7 mouse cellular contexts compared by ENCODE assay signal in the genomic region with DNA sequence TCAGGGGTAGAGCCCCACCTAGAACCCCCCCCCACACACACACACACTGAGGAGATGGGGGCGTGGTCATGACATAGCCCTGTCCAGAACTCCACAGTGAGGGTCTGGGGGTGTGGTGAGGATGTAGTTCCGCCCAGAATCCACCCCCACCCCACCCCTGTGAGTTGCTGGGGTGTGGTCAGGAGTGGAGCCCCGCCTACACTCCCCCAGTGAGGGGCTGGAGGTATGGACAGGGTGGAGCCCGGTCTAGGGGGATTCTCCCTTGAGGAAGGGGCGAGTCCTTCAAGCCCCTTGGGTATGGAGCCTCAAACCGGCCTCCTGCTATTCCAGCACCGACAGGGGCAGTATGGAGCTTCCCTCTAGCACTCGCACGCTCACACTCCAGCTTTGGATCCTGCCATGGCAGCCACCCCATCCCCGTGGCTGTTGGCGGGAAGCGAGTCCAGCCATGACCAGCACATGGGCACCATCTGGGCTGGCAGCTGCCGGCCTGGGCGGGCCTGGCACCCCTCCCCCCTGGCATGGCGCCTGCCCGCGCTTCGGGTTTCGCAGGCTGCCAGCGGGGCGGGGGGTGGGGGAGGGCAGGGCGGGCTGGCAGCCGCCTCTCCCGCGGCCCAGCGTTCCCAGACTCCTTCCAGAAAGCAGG. TPM values are rescaled to one million over a fixed set of nuclear protein-coding genes. Genes with fewer than 3 reads are reported as not detected.
DNase-seq lines count a peak whose midpoint lies in the region; ATAC-seq and TF ChIP-seq lines count a peak whose summit lies in the region.

No protein-coding gene starts in this region.

- peak; percentile 53 for ATAC-seq in embryonic facial prominence, embryonic 12.5 days (ENCODE audit: insufficient number of reproducible peaks, insufficient read depth, low FRiP score, low TSS enrichment)
- ATAC-seq in granulocyte monocyte progenitor cell, adult 5-6 weeks (replicated peaks; ENCODE audit: poor library complexity, severe bottlenecking), result peak; percentile 37
- ATAC-seq in intestine, embryonic 16.5 days, result peak; percentile 63

- peak overlapping the region; percentile 34 for H3K9ac ChIP-seq in embryonic facial prominence, embryonic 12.5 days
- peak overlapping the region; percentile 63 for H3K9ac ChIP-seq in intestine, embryonic 16.5 days (ENCODE audit: low read depth, low read length)

- WGBS in bone marrow, adult 2 months, result 5% methylated on average over 26 of the region's 26 CpGs
- 3% methylated on average over 22 of the region's 26 CpGs for WGBS in embryonic facial prominence, embryonic 12.5 days
- WGBS in intestine, embryonic 16.5 days, result 6% methylated on average over 22 of the region's 26 CpGs
- WGBS in midbrain, embryonic 10.5 days, result under 1% methylated on average over 16 of the region's 26 CpGs

- 0 out of 2 replicates have a peak, but pooled peaks cover 12% of the 10 kb centered on the region for H3K36me3 ChIP-seq in embryonic facial prominence, embryonic 12.5 days
- H3K36me3 ChIP-seq in intestine, embryonic 16.5 days (ENCODE audit: control insufficient read depth, insufficient read depth, low read length), result peaks cover 4% of the 10 kb centered on the region
- H3K36me3 ChIP-seq in midbrain, embryonic 10.5 days, result no peaks in the 10 kb centered on the region

- no peak for TF ChIP-seq POLR2A in bone marrow, adult 2 months (IDR thresholded peaks at IDR 0.05; ENCODE audit: borderline replicate concordance, control insufficient read depth, low read depth, low read length)

- no peaks in the 10 kb centered on the region for H3K9me3 ChIP-seq in embryonic facial prominence, embryonic 12.5 days
- H3K9me3 ChIP-seq in intestine, embryonic 16.5 days (ENCODE audit: control insufficient read depth, low read length), result no peaks in the 10 kb centered on the region
- H3K9me3 ChIP-seq in midbrain, embryonic 10.5 days (replicated peaks), result no peaks in the 10 kb centered on the region

- intact Hi-C loops in left cerebral cortex, postnatal 4 days (cut with DNase I), result no loop called here

- H3K27me3 ChIP-seq in embryonic facial prominence, embryonic 12.5 days, result no peaks in the 10 kb centered on the region
- H3K27me3 ChIP-seq in intestine, embryonic 16.5 days (replicated peaks; ENCODE audit: control insufficient read depth, insufficient read depth, low read length), result no peaks in the 10 kb centered on the region
- H3K27me3 ChIP-seq in midbrain, embryonic 10.5 days (ENCODE audit: low read depth, poor library complexity, severe bottlenecking), result peaks cover 48% of the 10 kb centered on the region

- TF ChIP-seq CTCF in bone marrow, adult 2 months (IDR thresholded peaks at IDR 0.05; ENCODE audit: control insufficient read depth, insufficient read depth, low read length), result peak; percentile 40; the same call in 1 of the 2 replicates

- peak overlapping the region; percentile 47 for H3K4me3 ChIP-seq in bone marrow, adult 2 months (replicated peaks; ENCODE audit: control insufficient read depth, low read depth, low read length)
- peak overlapping the region; percentile 28 for H3K4me3 ChIP-seq in embryonic facial prominence, embryonic 12.5 days
- H3K4me3 ChIP-seq in intestine, embryonic 16.5 days (ENCODE audit: low read length), result peak overlapping the region; percentile 42
- H3K4me3 ChIP-seq in midbrain, embryonic 10.5 days, result peak overlapping the region; percentile 59

- peak; percentile 96 for DNase-seq in left cerebral cortex, postnatal 4 days
- DNase-seq in midbrain, embryonic 10.5 days (ENCODE audit: low spot score), result peak; percentile 77
- peak; percentile 87 for DNase-seq in right cerebral cortex, postnatal 4 days

- peak overlapping the region; percentile 55 for H3K4me2 ChIP-seq in embryonic facial prominence, embryonic 12.5 days (replicated peaks)
- peak overlapping the region; percentile 77 for H3K4me2 ChIP-seq in intestine, embryonic 16.5 days (ENCODE audit: low read depth, low read length)

- peaks cover 3% of the 10 kb centered on the region; the same call in 1 of the 2 replicates for H3K4me1 ChIP-seq in bone marrow, adult 2 months (ENCODE audit: control insufficient read depth, insufficient read depth, low read length)
- H3K4me1 ChIP-seq in embryonic facial prominence, embryonic 12.5 days, result peaks cover 66% of the 10 kb centered on the region
- H3K4me1 ChIP-seq in intestine, embryonic 16.5 days (ENCODE audit: control insufficient read depth, insufficient read depth, low read length), result peaks cover 70% of the 10 kb centered on the region
- H3K4me1 ChIP-seq in midbrain, embryonic 10.5 days, result peaks cover 76% of the 10 kb centered on the region

- peak overlapping the region; percentile 40 for H3K27ac ChIP-seq in bone marrow, adult 2 months (ENCODE audit: control insufficient read depth, insufficient read depth, low read depth, low read length, poor library complexity)
- peak overlapping the region; percentile 84 for H3K27ac ChIP-seq in embryonic facial prominence, embryonic 12.5 days
- peak overlapping the region; percentile 74 for H3K27ac ChIP-seq in intestine, embryonic 16.5 days (ENCODE audit: low read length)
- H3K27ac ChIP-seq in midbrain, embryonic 10.5 days (replicated peaks), result peak overlapping the region; percentile 86

RNA-seq across cellular contexts. Expression of gene Smim24, which starts 23.9 kb away (rescaled TPM):
- polyA plus RNA-seq in bone marrow, adult 2 months (2011; ENCODE audit: insufficient read depth, insufficient read length, low replicate concordance, missing spikeins), result 7.9 and 18.0 TPM in 2 replicates
- polyA plus RNA-seq in embryonic facial prominence, embryonic 12.5 days (2016; fragmentation: Nextera tagmentation; extraction: Ambion mirVana), result 3.1 and 3.4 TPM in 2 replicates
- 37.5 and 43.6 TPM in 2 replicates for total RNA-seq in granulocyte monocyte progenitor cell, adult 5-6 weeks (2014; fragmentation: Nextera tagmentation)
- total RNA-seq in granulocyte monocyte progenitor cell, adult 5-6 weeks (2017), result 11.5 and 13.3 TPM in 2 replicates
- polyA plus RNA-seq in intestine, embryonic 16.5 days (2015; fragmentation: Nextera tagmentation; extraction: Ambion mirVana), result 426 and 504 TPM in 2 replicates
- 1 to 10 TPM; 1.5 to 2.3 TPM for total RNA-seq in left cerebral cortex, postnatal 4 days (2021)
- polyA plus RNA-seq in midbrain, embryonic 10.5 days (2016; fragmentation: Nextera tagmentation; extraction: Ambion mirVana), result 1.7 and 2.3 TPM in 2 replicates

RNA-seq across cellular contexts. Expression of gene Gm48552, which starts 27.9 kb away (rescaled TPM):
- not detected in 2 replicates for polyA plus RNA-seq in bone marrow, adult 2 months (2011; ENCODE audit: insufficient read depth, insufficient read length, low replicate concordance, missing spikeins)
- 2.0 and 3.8 TPM in 2 replicates for polyA plus RNA-seq in embryonic facial prominence, embryonic 12.5 days (2016; fragmentation: Nextera tagmentation; extraction: Ambion mirVana)
- total RNA-seq in granulocyte monocyte progenitor cell, adult 5-6 weeks (2014; fragmentation: Nextera tagmentation), result 2.2 TPM in 1 of 2 replicates, not detected in the other
- total RNA-seq in granulocyte monocyte progenitor cell, adult 5-6 weeks (2017), result not detected in 2 replicates
- polyA plus RNA-seq in intestine, embryonic 16.5 days (2015; fragmentation: Nextera tagmentation; extraction: Ambion mirVana), result 0.55 and 1.8 TPM in 2 replicates
- 1 to 10 TPM; 2.7 to 5.9 TPM for total RNA-seq in left cerebral cortex, postnatal 4 days (2021)
- polyA plus RNA-seq in midbrain, embryonic 10.5 days (2016; fragmentation: Nextera tagmentation; extraction: Ambion mirVana), result 1.7 and 2.9 TPM in 2 replicates

RNA-seq across cellular contexts. Expression of gene Gm48551, which starts 32.4 kb away (rescaled TPM):
- polyA plus RNA-seq in bone marrow, adult 2 months (2011; ENCODE audit: insufficient read depth, insufficient read length, low replicate concordance, missing spikeins), result 3.4 and 4.3 TPM in 2 replicates
- polyA plus RNA-seq in embryonic facial prominence, embryonic 12.5 days (2016; fragmentation: Nextera tagmentation; extraction: Ambion mirVana), result 2.9 and 4.1 TPM in 2 replicates
- 4.0 TPM in 1 of 2 replicates, not detected in the other for total RNA-seq in granulocyte monocyte progenitor cell, adult 5-6 weeks (2014; fragmentation: Nextera tagmentation)
- 0.30 TPM in 1 of 2 replicates, not detected in the other for total RNA-seq in granulocyte monocyte progenitor cell, adult 5-6 weeks (2017)
- 2.9 and 3.7 TPM in 2 replicates for polyA plus RNA-seq in intestine, embryonic 16.5 days (2015; fragmentation: Nextera tagmentation; extraction: Ambion mirVana)
- total RNA-seq in left cerebral cortex, postnatal 4 days (2021), result 1 to 10 TPM; 3.7 to 4.4 TPM
- 2.9 and 3.4 TPM in 2 replicates for polyA plus RNA-seq in midbrain, embryonic 10.5 days (2016; fragmentation: Nextera tagmentation; extraction: Ambion mirVana)

RNA-seq across cellular contexts. Expression of gene Dohh, which starts 32.5 kb away (rescaled TPM):
- polyA plus RNA-seq in bone marrow, adult 2 months (2011; ENCODE audit: insufficient read depth, insufficient read length, low replicate concordance, missing spikeins), result 14.6 and 23.0 TPM in 2 replicates
- 73.6 and 77.0 TPM in 2 replicates for polyA plus RNA-seq in embryonic facial prominence, embryonic 12.5 days (2016; fragmentation: Nextera tagmentation; extraction: Ambion mirVana)
- total RNA-seq in granulocyte monocyte progenitor cell, adult 5-6 weeks (2014; fragmentation: Nextera tagmentation), result 12.2 and 34.9 TPM in 2 replicates
- total RNA-seq in granulocyte monocyte progenitor cell, adult 5-6 weeks (2017), result 41.8 and 46.2 TPM in 2 replicates
- polyA plus RNA-seq in intestine, embryonic 16.5 days (2015; fragmentation: Nextera tagmentation; extraction: Ambion mirVana), result 102 and 109 TPM in 2 replicates
- 10 to 100 TPM; 58.8 to 61.5 TPM for total RNA-seq in left cerebral cortex, postnatal 4 days (2021)
- polyA plus RNA-seq in midbrain, embryonic 10.5 days (2016; fragmentation: Nextera tagmentation; extraction: Ambion mirVana), result 93.4 and 98.7 TPM in 2 replicates

RNA-seq across cellular contexts. Expression of gene Fzr1, which starts 38.4 kb away (rescaled TPM):
- polyA plus RNA-seq in bone marrow, adult 2 months (2011; ENCODE audit: insufficient read depth, insufficient read length, low replicate concordance, missing spikeins), result 126 and 131 TPM in 2 replicates
- polyA plus RNA-seq in embryonic facial prominence, embryonic 12.5 days (2016; fragmentation: Nextera tagmentation; extraction: Ambion mirVana), result 140 and 143 TPM in 2 replicates
- 14.8 and 17.0 TPM in 2 replicates for total RNA-seq in granulocyte monocyte progenitor cell, adult 5-6 weeks (2014; fragmentation: Nextera tagmentation)
- total RNA-seq in granulocyte monocyte progenitor cell, adult 5-6 weeks (2017), result 13.5 and 15.3 TPM in 2 replicates
- polyA plus RNA-seq in intestine, embryonic 16.5 days (2015; fragmentation: Nextera tagmentation; extraction: Ambion mirVana), result 73.2 and 78.7 TPM in 2 replicates
- 100 to 1,000 TPM; 109 to 112 TPM for total RNA-seq in left cerebral cortex, postnatal 4 days (2021)
- polyA plus RNA-seq in midbrain, embryonic 10.5 days (2016; fragmentation: Nextera tagmentation; extraction: Ambion mirVana), result 138 and 146 TPM in 2 replicates

Comparison
In these comparisons a context has a peak if more than half of its experiments do, and no peak if none do; other contexts are left out.
1. Peak in every context shown above with its lines: DNase-seq, ATAC-seq, H3K4me3 ChIP-seq and H3K27ac ChIP-seq.
2. RNA of gene Smim24, which starts 23.9 kb away (polyA plus RNA-seq): 426 to 504 TPM in intestine, embryonic 16.5 days; 7.9 to 18.0 TPM in bone marrow, adult 2 months, 3.1 to 3.4 TPM in embryonic facial prominence, embryonic 12.5 days and 1.7 to 2.3 TPM in midbrain, embryonic 10.5 days; every median in the first group is over 10 times any median in the second.